Mouse (Mus musculus): ENCODE data around the gene Eef1akmt2. TPM values are rescaled to one million over a fixed set of nuclear protein-coding genes. Genes with fewer than 3 reads are reported as not detected.

Gene Eef1akmt2
- polyA plus RNA-seq, 1 experiment from 2014 or later: 108 TPM

- H3K9me3 ChIP-seq: no peaks in the 10 kb centered on the region
- no peak overlapping the region for H3K9ac ChIP-seq (replicated peaks)
- no peak overlapping the region for H3K27ac ChIP-seq (replicated peaks)
- no peaks in the 10 kb centered on the region for H3K36me3 ChIP-seq
- no peak overlapping the region for H3K4me3 ChIP-seq
- no peak for ATAC-seq (replicated peaks)
- no peaks in the 10 kb centered on the region for H3K27me3 ChIP-seq
- no peak overlapping the region for H3K4me2 ChIP-seq (replicated peaks)
- 71% methylated on average over 5 of the region's 5 CpGs for WGBS
- peaks cover 17% of the 10 kb centered on the region for H3K4me1 ChIP-seq
Measured at GRCm38 (mm10) chr7:132858043-132858608, 5.7 kb upstream of the Eef1akmt2 start.

- no peak overlapping the region for H3K9ac ChIP-seq (replicated peaks)
- 75% methylated on average over 1 of the region's 1 CpGs for WGBS
- peaks cover 29% of the 10 kb centered on the region for H3K4me1 ChIP-seq
- H3K27ac ChIP-seq (replicated peaks): no peak overlapping the region
- no peaks in the 10 kb centered on the region for H3K9me3 ChIP-seq
- no peaks in the 10 kb centered on the region for H3K27me3 ChIP-seq
- no peak overlapping the region for H3K4me2 ChIP-seq (replicated peaks)
- ATAC-seq (replicated peaks): no peak
- H3K36me3 ChIP-seq: no peaks in the 10 kb centered on the region
- no peak overlapping the region for H3K4me3 ChIP-seq
Measured at GRCm38 (mm10) chr7:132856083-132856482, 3.6 kb upstream of the Eef1akmt2 start.

GRCm38 (mm10) chr7:132853946-132854345, 1.5 kb upstream of the Eef1akmt2 start:
- Histone ChIP-seq H3K4me1 (peaks cover 24% of the 10 kb centered on the region), H3K4me2 (replicated peaks) (no peak overlapping the region), H3K27me3 (no peaks in the 10 kb centered on the region), H3K36me3 (peaks cover 13% of the 10 kb centered on the region), H3K9me3 (no peaks in the 10 kb centered on the region), H3K9ac (replicated peaks) (no peak overlapping the region), H3K4me3 (no peak overlapping the region), H3K27ac (replicated peaks) (no peak overlapping the region)
- WGBS: 63% methylated on average over 4 of the region's 4 CpGs
- no peak for ATAC-seq (replicated peaks)

- 73% methylated on average over 6 of the region's 6 CpGs for WGBS
- Histone ChIP-seq H3K9ac (replicated peaks) (no peak overlapping the region), H3K27ac (replicated peaks) (no peak overlapping the region), H3K4me3 (no peak overlapping the region), H3K36me3 (peaks cover 19% of the 10 kb centered on the region), H3K27me3 (no peaks in the 10 kb centered on the region), H3K4me1 (peaks cover 19% of the 10 kb centered on the region), H3K4me2 (replicated peaks) (no peak overlapping the region), H3K9me3 (no peaks in the 10 kb centered on the region)
- ATAC-seq (replicated peaks): no peak
Measured at GRCm38 (mm10) chr7:132853361-132853760, 888 bp upstream of the Eef1akmt2 start.

GRCm38 (mm10) chr7:132843152-132843551, 9.3 kb downstream of the Eef1akmt2 start:
- Histone ChIP-seq H3K9ac (replicated peaks) (no peak overlapping the region), H3K4me3 (no peak overlapping the region), H3K4me1 (no peaks in the 10 kb centered on the region), H3K4me2 (replicated peaks) (no peak overlapping the region), H3K36me3 (peaks cover 46% of the 10 kb centered on the region), H3K27me3 (no peaks in the 10 kb centered on the region), H3K27ac (replicated peaks) (no peak overlapping the region), H3K9me3 (no peaks in the 10 kb centered on the region)
- no peak for ATAC-seq (replicated peaks)
- WGBS: 92% methylated on average over 3 of the region's 3 CpGs

GRCm38 (mm10) chr7:132842455-132842854, 10.0 kb downstream of the Eef1akmt2 start:
- Histone ChIP-seq H3K9me3 (no peaks in the 10 kb centered on the region), H3K4me3 (no peak overlapping the region), H3K27ac (replicated peaks) (no peak overlapping the region), H3K27me3 (no peaks in the 10 kb centered on the region), H3K9ac (replicated peaks) (no peak overlapping the region), H3K4me2 (replicated peaks) (no peak overlapping the region), H3K36me3 (peaks cover 41% of the 10 kb centered on the region), H3K4me1 (no peaks in the 10 kb centered on the region)
- no peak for ATAC-seq (replicated peaks)
- 97% methylated on average over 1 of the region's 1 CpGs for WGBS

GRCm38 (mm10) chr7:132841287-132841686, 11.2 kb downstream of the Eef1akmt2 start:
- H3K36me3 ChIP-seq: peaks cover 37% of the 10 kb centered on the region
- no peak overlapping the region for H3K4me3 ChIP-seq
- H3K9me3 ChIP-seq: no peaks in the 10 kb centered on the region
- H3K27ac ChIP-seq (replicated peaks): no peak overlapping the region
- H3K27me3 ChIP-seq: no peaks in the 10 kb centered on the region
- no peak for ATAC-seq (replicated peaks)
- WGBS: 90% methylated on average over 5 of the region's 5 CpGs
- no peaks in the 10 kb centered on the region for H3K4me1 ChIP-seq
- no peak overlapping the region for H3K4me2 ChIP-seq (replicated peaks)
- H3K9ac ChIP-seq (replicated peaks): no peak overlapping the region

- no peak overlapping the region for H3K4me2 ChIP-seq (replicated peaks)
- H3K9ac ChIP-seq (replicated peaks): no peak overlapping the region
- H3K4me3 ChIP-seq: no peak overlapping the region
- H3K27me3 ChIP-seq: no peaks in the 10 kb centered on the region
- 35% methylated on average over 4 of the region's 4 CpGs for WGBS
- no peak for ATAC-seq (replicated peaks)
- H3K36me3 ChIP-seq: peaks cover 42% of the 10 kb centered on the region
- H3K4me1 ChIP-seq: no peaks in the 10 kb centered on the region
- H3K9me3 ChIP-seq: no peaks in the 10 kb centered on the region
- H3K27ac ChIP-seq (replicated peaks): no peak overlapping the region
Measured at GRCm38 (mm10) chr7:132830955-132831354, 21.5 kb downstream of the Eef1akmt2 start.

- WGBS: 4% methylated on average over 1 of the region's 1 CpGs
Measured at GRCm38 (mm10) chr7:132824346-132825022, 28.0 kb downstream of the Eef1akmt2 start.

GRCm38 (mm10) chr7:132823832-132824231, 28.6 kb downstream of the Eef1akmt2 start:
- no peaks in the 10 kb centered on the region for H3K9me3 ChIP-seq
- peak overlapping the region; percentile 19; the same call in 1 of the 2 replicates for H3K27ac ChIP-seq (replicated peaks)
- no peak for ATAC-seq (replicated peaks)
- H3K4me1 ChIP-seq: peaks cover 10% of the 10 kb centered on the region
- no peak overlapping the region for H3K4me2 ChIP-seq (replicated peaks)
- H3K4me3 ChIP-seq: no peak overlapping the region
- H3K36me3 ChIP-seq: peaks cover 25% of the 10 kb centered on the region
- no peak overlapping the region for H3K9ac ChIP-seq (replicated peaks)
- H3K27me3 ChIP-seq: no peaks in the 10 kb centered on the region

More at GRCm38 (mm10) chr7:132824346-132825022, 28.0 kb downstream of the Eef1akmt2 start:
- Histone ChIP-seq H3K4me2 (replicated peaks) (no peak overlapping the region), H3K9ac (replicated peaks) (no peak overlapping the region), H3K27ac (replicated peaks) (0 out of 2 replicates have a peak overlapping the region, but pooled peaks have one; percentile 8), H3K9me3 (no peaks in the 10 kb centered on the region), H3K36me3 (peaks cover 25% of the 10 kb centered on the region), H3K4me1 (peaks cover 10% of the 10 kb centered on the region), H3K4me3 (no peak overlapping the region), H3K27me3 (no peaks in the 10 kb centered on the region)
- no peak for ATAC-seq (replicated peaks)

GRCm38 (mm10) chr7:132820692-132821091, 31.8 kb downstream of the Eef1akmt2 start:
- H3K4me1 ChIP-seq: peaks cover 19% of the 10 kb centered on the region
- peaks cover 8% of the 10 kb centered on the region for H3K36me3 ChIP-seq
- 24% methylated on average over 3 of the region's 3 CpGs for WGBS
- H3K4me3 ChIP-seq: no peak overlapping the region
- ATAC-seq (replicated peaks): peak; percentile 43; the same call in 1 of the 2 replicates
- no peaks in the 10 kb centered on the region for H3K9me3 ChIP-seq
- H3K27me3 ChIP-seq: no peaks in the 10 kb centered on the region
- no peak overlapping the region for H3K9ac ChIP-seq (replicated peaks)
- peak overlapping the region; percentile 38; the same call in 1 of the 2 replicates for H3K27ac ChIP-seq (replicated peaks)
- no peak overlapping the region for H3K4me2 ChIP-seq (replicated peaks)

GRCm38 (mm10) chr7:132817056-132817455, 35.4 kb downstream of the Eef1akmt2 start:
- Histone ChIP-seq H3K27ac (replicated peaks) (peak overlapping the region; percentile 62; the same call in 1 of the 2 replicates), H3K4me3 (no peak overlapping the region), H3K36me3 (no peaks in the 10 kb centered on the region), H3K9me3 (no peaks in the 10 kb centered on the region), H3K9ac (replicated peaks) (no peak overlapping the region), H3K4me2 (replicated peaks) (no peak overlapping the region), H3K27me3 (no peaks in the 10 kb centered on the region), H3K4me1 (peaks cover 29% of the 10 kb centered on the region)
- ATAC-seq (replicated peaks): no peak
- WGBS: 42% methylated on average over 6 of the region's 6 CpGs
